Mouse (Mus musculus): ENCODE measurements at regions not wholly inside any gene's neighbourhood (a gene's known extent, or its start where the extent isn't known, plus 50 kb on each side); places are given as distances from the start of the nearest gene placed in this dataset.

GRCm38 (mm10) chr2:147816951-147817350 lies 229.8 kb downstream of the Foxa2 start:
- no peak for TF ChIP-seq GATA1 (IDR thresholded peaks at IDR 0.05; ENCODE audit: borderline replicate concordance, low read length)
- TF ChIP-seq FLI1 (IDR thresholded peaks at IDR 0.05; ENCODE audit: low read length), result no peak
